Mouse (Mus musculus) left cerebral cortex, adult 18-20 months (tissue): ENCODE measurements at regions not wholly inside any gene's neighbourhood (a gene's known extent, or its start where the extent isn't known, plus 50 kb on each side); places are given as distances from the start of the nearest gene placed in this dataset.

Experiments
- DNase-seq, 2 experiments: peaks; one replicate each; pipeline ENCODE4 v3.0.0; 2021 to 2022; ENCODE audit warnings: low spot score in 2 of 2, mixed read lengths in 1 of 2

GRCm38 (mm10) chr15:56045510-56046245 lies 1431.7 kb downstream of the Slc22a22 start:
- no peak for DNase-seq

GRCm38 (mm10) chr15:56043282-56043681 lies 1434.1 kb downstream of the Slc22a22 start:
- no peak for DNase-seq

GRCm38 (mm10) chr15:56042449-56042848 lies 1435.0 kb downstream of the Slc22a22 start:
- DNase-seq: no peak

GRCm38 (mm10) chr15:56030007-56030406 lies 1447.4 kb downstream of the Slc22a22 start:
- no peak for DNase-seq

- no peak for DNase-seq
Measured at GRCm38 (mm10) chr15:56027197-56027818, 1450.1 kb downstream of the Slc22a22 start.

GRCm38 (mm10) chr15:56024705-56025104 lies 1452.7 kb downstream of the Slc22a22 start:
- DNase-seq: no peak

- no peak for DNase-seq
Measured at GRCm38 (mm10) chr15:56023862-56024484, 1453.5 kb downstream of the Slc22a22 start.

- no peak for DNase-seq
Measured at GRCm38 (mm10) chr15:56022315-56022714, 1455.1 kb downstream of the Slc22a22 start.

GRCm38 (mm10) chr15:56018141-56018540 lies 1459.3 kb downstream of the Slc22a22 start:
- DNase-seq: no peak

- DNase-seq: no peak
Measured at GRCm38 (mm10) chr15:56017561-56017960, 1459.9 kb downstream of the Slc22a22 start.

GRCm38 (mm10) chr15:56016070-56016469 lies 1461.4 kb downstream of the Slc22a22 start:
- DNase-seq: no peak

- DNase-seq: no peak
Measured at GRCm38 (mm10) chr15:56014059-56014620, 1463.3 kb downstream of the Slc22a22 start.

- DNase-seq: no peak
Measured at GRCm38 (mm10) chr15:56008603-56009174, 1468.7 kb downstream of the Slc22a22 start.

- no peak for DNase-seq
Measured at GRCm38 (mm10) chr15:56007376-56007775, 1470.0 kb downstream of the Slc22a22 start.

- no peak for DNase-seq
Measured at GRCm38 (mm10) chr15:56005361-56005760, 1472.1 kb downstream of the Slc22a22 start.

GRCm38 (mm10) chr15:56003921-56004320 lies 1473.5 kb downstream of the Slc22a22 start:
- DNase-seq: no peak

- DNase-seq: no peak
Measured at GRCm38 (mm10) chr15:55999605-56000004, 1477.8 kb downstream of the Slc22a22 start.

GRCm38 (mm10) chr15:55997977-55998376 lies 1479.4 kb downstream of the Slc22a22 start:
- DNase-seq: no peak

GRCm38 (mm10) chr15:55994680-55995079 lies 1482.7 kb downstream of the Slc22a22 start:
- no peak for DNase-seq

- DNase-seq: no peak
Measured at GRCm38 (mm10) chr15:55975843-55976242, 1501.6 kb downstream of the Slc22a22 start.

GRCm38 (mm10) chr15:55966780-55967179 lies 1510.6 kb downstream of the Slc22a22 start:
- no peak for DNase-seq

GRCm38 (mm10) chr15:55965296-55965695 lies 1512.1 kb downstream of the Slc22a22 start:
- no peak for DNase-seq
